Mouse (Mus musculus) lung, postnatal 0 days (tissue): ENCODE measurements around the gene Castor1. TPM values are rescaled to one million over a fixed set of nuclear protein-coding genes. Genes with fewer than 3 reads are reported as not detected.

Experiments
- ATAC-seq: fragments of 200-750 bp; cut with Nextera tagmentation; 2 replicates; pipeline ENCODE4 v1.8.0; 2017; ENCODE audit warnings: moderate library complexity
- DNase-seq: peaks from one replicate; pipeline ENCODE4 v3.0.0-alpha.2; 2016; ENCODE audit warnings: low spot score
- H3K27ac ChIP-seq: fragments of 300-500 bp; sonication (generic); 2 replicates; pipeline ENCODE4 v1.5.1; 2014; ENCODE audit warnings: antibody characterized with exemption, mild to moderate bottlenecking, low read length, mixed read lengths
- H3K27me3 ChIP-seq: fragments of 300-500 bp; sonication (generic); replicated peaks from 2 replicates; pipeline ENCODE4 v1.6.1; 2014; ENCODE audit warnings: low read length, mixed read lengths; ENCODE audit not compliant: insufficient read depth
- H3K36me3 ChIP-seq: fragments of 300-500 bp; sonication (generic); 2 replicates; pipeline ENCODE4 v1.6.1; 2014; ENCODE audit warnings: low read length, mixed read lengths; ENCODE audit not compliant: insufficient read depth
- H3K4me1 ChIP-seq: fragments of 300-500 bp; sonication (generic); 2 replicates; pipeline ENCODE4 v1.6.1; 2014; ENCODE audit warnings: antibody characterized with exemption, low read depth, low read length, mixed read lengths; ENCODE audit not compliant: insufficient read depth
- H3K4me2 ChIP-seq: fragments of 300-500 bp; sonication (generic); replicated peaks from 2 replicates; pipeline ENCODE4 v1.6.1; 2014; ENCODE audit warnings: low read depth, mild to moderate bottlenecking, low read length, moderate library complexity, mixed read lengths
- H3K4me3 ChIP-seq: fragments of 300-500 bp; sonication (generic); 2 replicates; pipeline ENCODE4 v1.5.1; 2014; ENCODE audit warnings: low read depth, low read length
- H3K9ac ChIP-seq: fragments of 300-500 bp; sonication (generic); replicated peaks from 2 replicates; pipeline ENCODE4 v1.6.1; 2014; ENCODE audit warnings: low read depth, mild to moderate bottlenecking
- H3K9me3 ChIP-seq: fragments of 300-500 bp; sonication (generic); 2 replicates; pipeline ENCODE4 v1.6.1; 2016; ENCODE audit warnings: low read length, mixed read lengths
- CTCF ChIP-seq: IDR thresholded peaks from 2 replicates; pipeline ENCODE4 v1.5.1; 2016; ENCODE audit warnings: antibody characterized with exemption, mild to moderate bottlenecking
- EP300 ChIP-seq: IDR thresholded peaks from 2 replicates; pipeline ENCODE4 v1.6.1; 2016; ENCODE audit warnings: antibody characterized with exemption, mild to moderate bottlenecking, control low read depth
- WGBS: fragments of 180-500 bp; shearing (Covaris S2); extraction: QIAGEN DNeasy Blood & Tissue Kit; methylation state at CpG from one replicate; pipeline ENCODE4 v1.1.7; 2014; 5-methylcytosine and 5-hydroxymethylcytosine counted together
- polyA plus RNA-seq: library from polyadenylated mRNA; unstranded; fragments of >200 nt; fragmentation: Nextera tagmentation; extraction: Ambion mirVana; gene quantifications from 2 replicates; pipeline ENCODE4 v1.2.1, GENCODE M21; 2015

Gene Castor1
- polyA plus RNA-seq, 1 experiment from 2014 or later = 16.5 TPM

- 69% methylated on average over 3 of the region's 3 CpGs for WGBS
- no peaks in the 10 kb centered on the region for H3K27me3 ChIP-seq
- H3K9me3 ChIP-seq = no peaks in the 10 kb centered on the region
- H3K4me1 ChIP-seq = 0 out of 2 replicates have a peak, but pooled peaks cover 3% of the 10 kb centered on the region
- H3K9ac ChIP-seq = no peak overlapping the region
- no peak overlapping the region for H3K4me3 ChIP-seq
- no peak overlapping the region for H3K4me2 ChIP-seq
- no peaks in the 10 kb centered on the region for H3K36me3 ChIP-seq
- no peak for TF ChIP-seq EP300
- no peak for TF ChIP-seq CTCF
- ATAC-seq (no peak), DNase-seq (no peak)
- H3K27ac ChIP-seq = 0 out of 2 replicates have a peak overlapping the region, but pooled peaks have one; percentile 33
Observed at GRCm38 (mm10) chr11:4195597-4196031, 22.4 kb upstream of the Castor1 start.

- WGBS = 51% methylated on average over 8 of the region's 8 CpGs
- no peaks in the 10 kb centered on the region for H3K27me3 ChIP-seq
- TF ChIP-seq EP300 (peak; percentile 73), CTCF (no peak)
- H3K36me3 ChIP-seq = no peaks in the 10 kb centered on the region
- H3K4me3 ChIP-seq = no peak overlapping the region
- ATAC-seq = peak; percentile 95
- H3K4me2 ChIP-seq = no peak overlapping the region
- DNase-seq = peak; percentile 87
- no peak overlapping the region for H3K9ac ChIP-seq
- no peaks in the 10 kb centered on the region for H3K4me1 ChIP-seq
- no peaks in the 10 kb centered on the region for H3K9me3 ChIP-seq
- H3K27ac ChIP-seq = 0 out of 2 replicates have a peak overlapping the region, but pooled peaks have one; percentile 69
Observed at GRCm38 (mm10) chr11:4196636-4197035, 21.4 kb upstream of the Castor1 start.

- Histone ChIP-seq H3K9ac (no peak overlapping the region), H3K4me3 (no peak overlapping the region), H3K4me1 (0 out of 2 replicates have a peak, but pooled peaks cover 3% of the 10 kb centered on the region), H3K36me3 (no peaks in the 10 kb centered on the region), H3K27ac (peak overlapping the region; percentile 69), H3K9me3 (no peaks in the 10 kb centered on the region), H3K4me2 (no peak overlapping the region), H3K27me3 (no peaks in the 10 kb centered on the region)
- DNase-seq (no peak), ATAC-seq (peak; percentile 62)
- no peak for TF ChIP-seq EP300
- TF ChIP-seq CTCF = no peak
- WGBS = 38% methylated on average over 1 of the region's 1 CpGs
Observed at GRCm38 (mm10) chr11:4197691-4198090, 20.3 kb upstream of the Castor1 start.

- no peaks in the 10 kb centered on the region for H3K9me3 ChIP-seq
- peaks cover 10% of the 10 kb centered on the region; the same call in 1 of the 2 replicates for H3K4me1 ChIP-seq
- H3K36me3 ChIP-seq = no peaks in the 10 kb centered on the region
- no peaks in the 10 kb centered on the region for H3K27me3 ChIP-seq
- H3K4me2 ChIP-seq = no peak overlapping the region
- WGBS = 49% methylated on average over 11 of the region's 11 CpGs
- no peak for DNase-seq
- TF ChIP-seq EP300 (no peak), CTCF (peak; percentile 20; the same call in 1 of the 2 replicates)
- no peak for ATAC-seq
- H3K27ac ChIP-seq = 0 out of 2 replicates have a peak overlapping the region, but pooled peaks have one; percentile 9
- no peak overlapping the region for H3K9ac ChIP-seq
- no peak overlapping the region for H3K4me3 ChIP-seq
Observed at GRCm38 (mm10) chr11:4201981-4202700, 15.9 kb upstream of the Castor1 start.

- WGBS = 65% methylated on average over 12 of the region's 12 CpGs
- Histone ChIP-seq H3K4me1 (peaks cover 13% of the 10 kb centered on the region; the same call in 1 of the 2 replicates), H3K27ac (peak overlapping the region; percentile 87), H3K27me3 (no peaks in the 10 kb centered on the region), H3K36me3 (peaks cover 8% of the 10 kb centered on the region), H3K9me3 (no peaks in the 10 kb centered on the region), H3K9ac (no peak overlapping the region), H3K4me2 (no peak overlapping the region), H3K4me3 (no peak overlapping the region)
- DNase-seq = no peak
- TF ChIP-seq CTCF (no peak), EP300 (no peak)
- ATAC-seq = no peak
Observed at GRCm38 (mm10) chr11:4202995-4203704, 14.9 kb upstream of the Castor1 start.

GRCm38 (mm10) chr11:4203705-4204074 is 14.3 kb upstream of the Castor1 start:
- Histone ChIP-seq H3K4me3 (no peak overlapping the region), H3K9me3 (no peaks in the 10 kb centered on the region), H3K27ac (peak overlapping the region; percentile 87), H3K4me2 (no peak overlapping the region), H3K36me3 (peaks cover 8% of the 10 kb centered on the region), H3K4me1 (peaks cover 13% of the 10 kb centered on the region; the same call in 1 of the 2 replicates), H3K9ac (no peak overlapping the region), H3K27me3 (no peaks in the 10 kb centered on the region)
- DNase-seq (peak; percentile 77), ATAC-seq (peak; percentile 61)
- 10% methylated on average over 2 of the region's 2 CpGs for WGBS
- no peak for TF ChIP-seq EP300
- no peak for TF ChIP-seq CTCF
